Comparison of ENCODE assay signal across 8 mouse cellular contexts in genomic region chr17:51534270-51534669, GRCm38 (mm10).
A peak's percentile ranks its signal among the peaks of the same experiment; 100 is the strongest.
DNase-seq lines count a peak whose midpoint lies in the region; ATAC-seq and TF ChIP-seq lines count a peak whose summit lies in the region.

No protein-coding gene starts in this region.

- peak; percentile 14 to 25 for DNase-seq in kidney, postnatal 4 days
- DNase-seq in kidney, adult 2 months = no peak
- no peak for DNase-seq in forebrain, embryonic 10.5 days (ENCODE audit: extremely low spot score, low spot score)
- no peak for DNase-seq in urinary bladder, postnatal 36 days (ENCODE audit: low spot score in 2 of 2)
- DNase-seq in spleen, postnatal 14 days (ENCODE audit: low spot score in 2 of 2) = no peak

- H3K4me1 ChIP-seq in kidney, adult 2 months (ENCODE audit: control insufficient read depth, insufficient read depth, low read length) = no peaks in the 10 kb centered on the region
- peaks cover 19% of the 10 kb centered on the region for H3K4me1 ChIP-seq in forebrain, embryonic 10.5 days
- H3K4me1 ChIP-seq in hindbrain, embryonic 13.5 days (replicated peaks) = peaks cover 18% of the 10 kb centered on the region
- peaks cover 27% of the 10 kb centered on the region for H3K4me1 ChIP-seq in neural tube, embryonic 15.5 days

- no peaks in the 10 kb centered on the region for H3K27me3 ChIP-seq in kidney, adult 2 months (replicated peaks; ENCODE audit: control insufficient read depth, insufficient read depth, low read length)
- H3K27me3 ChIP-seq in forebrain, embryonic 10.5 days (ENCODE audit: poor library complexity, severe bottlenecking) = no peaks in the 10 kb centered on the region; the same call in 1 of the 2 replicates
- no peaks in the 10 kb centered on the region for H3K27me3 ChIP-seq in hindbrain, embryonic 13.5 days
- H3K27me3 ChIP-seq in neural tube, embryonic 15.5 days (replicated peaks) = no peaks in the 10 kb centered on the region

- H3K27ac ChIP-seq in kidney, adult 2 months (ENCODE audit: insufficient read depth, low read depth, low read length) = no peak overlapping the region
- H3K27ac ChIP-seq in forebrain, embryonic 10.5 days = no peak overlapping the region
- no peak overlapping the region for H3K27ac ChIP-seq in hindbrain, embryonic 13.5 days
- H3K27ac ChIP-seq in neural tube, embryonic 15.5 days (replicated peaks) = peak overlapping the region; percentile 49; the same call in 1 of the 2 replicates

- WGBS in kidney, adult 2 months = 12% methylated on average over 14 of the region's 14 CpGs
- 24% methylated on average over 14 of the region's 14 CpGs for WGBS in forebrain, embryonic 10.5 days
- WGBS in hindbrain, embryonic 13.5 days = 19% methylated on average over 14 of the region's 14 CpGs
- 8% methylated on average over 14 of the region's 14 CpGs for WGBS in neural tube, embryonic 15.5 days

- no peak for TF ChIP-seq CTCF in kidney, adult 2 months (conservative IDR thresholded peaks at IDR 0.05; ENCODE audit: insufficient read depth, insufficient read length, low read depth, low read length)

- H3K4me2 ChIP-seq in hindbrain, embryonic 13.5 days = peak overlapping the region; percentile 53
- H3K4me2 ChIP-seq in neural tube, embryonic 15.5 days = peak overlapping the region; percentile 57

- no peaks in the 10 kb centered on the region for H3K36me3 ChIP-seq in kidney, adult 2 months (ENCODE audit: control insufficient read depth, insufficient read depth, low read length)
- H3K36me3 ChIP-seq in forebrain, embryonic 10.5 days (replicated peaks) = no peaks in the 10 kb centered on the region
- no peaks in the 10 kb centered on the region for H3K36me3 ChIP-seq in hindbrain, embryonic 13.5 days
- H3K36me3 ChIP-seq in neural tube, embryonic 15.5 days = no peaks in the 10 kb centered on the region

- peak; percentile 37; the same call in 1 of the 2 replicates for ATAC-seq in hindbrain, embryonic 13.5 days (ENCODE audit: low FRiP score)
- peak; percentile 55; the same call in 1 of the 2 replicates for ATAC-seq in neural tube, embryonic 15.5 days (ENCODE audit: low FRiP score)
- ATAC-seq in inflammation-experienced regulatory T-cells, adult 6 months = no peak

- no peak for TF ChIP-seq POLR2A in kidney, adult 2 months (IDR thresholded peaks at IDR 0.05; ENCODE audit: low read depth, low read length)

- H3K4me3 ChIP-seq in kidney, adult 2 months (ENCODE audit: insufficient read depth, low read depth, low read length) = no peak overlapping the region
- peak overlapping the region; percentile 19 for H3K4me3 ChIP-seq in forebrain, embryonic 10.5 days
- peak overlapping the region; percentile 31 for H3K4me3 ChIP-seq in hindbrain, embryonic 13.5 days
- peak overlapping the region; percentile 32 for H3K4me3 ChIP-seq in neural tube, embryonic 15.5 days (replicated peaks)

- peak overlapping the region; percentile 68 for H3K9ac ChIP-seq in hindbrain, embryonic 13.5 days
- H3K9ac ChIP-seq in neural tube, embryonic 15.5 days (replicated peaks) = peak overlapping the region; percentile 24; the same call in 1 of the 2 replicates

- H3K9me3 ChIP-seq in forebrain, embryonic 10.5 days = no peaks in the 10 kb centered on the region
- no peaks in the 10 kb centered on the region for H3K9me3 ChIP-seq in hindbrain, embryonic 13.5 days
- no peaks in the 10 kb centered on the region for H3K9me3 ChIP-seq in neural tube, embryonic 15.5 days (replicated peaks)

Comparison
In these comparisons a context has a peak if more than half of its experiments do, and no peak if none do; other contexts are left out.
1. DNase-seq: peak in kidney, postnatal 4 days (2 of 2); none in kidney, adult 2 months (single experiment), forebrain, embryonic 10.5 days (single experiment), urinary bladder, postnatal 36 days (0 of 2) and spleen, postnatal 14 days (0 of 2).